Mouse (Mus musculus) stomach, postnatal 0 days (tissue): ENCODE data around the gene Khdc3. TPM values are rescaled to one million over a fixed set of nuclear protein-coding genes. Genes with fewer than 3 reads are reported as not detected.
A peak's percentile ranks its signal among the peaks of the same experiment; 100 is the strongest.
"Not testable (repeated sequence)": the region's sequence is repeated elsewhere in the genome, so short reads cannot be mapped to it uniquely, and the experiment has no call there.

Experiments
- ATAC-seq: fragments of 200-750 bp; cut with Nextera tagmentation; 2 replicates; pipeline ENCODE4 v1.8.0; 2017; ENCODE audit not compliant: low FRiP score, low TSS enrichment
- DNase-seq: peaks from one replicate; pipeline ENCODE4 v3.0.0-alpha.2; 2016; ENCODE audit warnings: low spot score
- H3K27ac ChIP-seq: fragments of 300-500 bp; sonication (generic); replicated peaks from 2 replicates; pipeline ENCODE4 v1.5.1; 2014; ENCODE audit warnings: mild to moderate bottlenecking, control low read depth
- H3K27me3 ChIP-seq: fragments of 300-500 bp; sonication (generic); 2 replicates; pipeline ENCODE4 v1.6.1; 2014; ENCODE audit warnings: low read length; ENCODE audit not compliant: control insufficient read depth, insufficient read depth
- H3K36me3 ChIP-seq: fragments of 300-500 bp; sonication (generic); 2 replicates; pipeline ENCODE4 v1.6.1; 2014; ENCODE audit warnings: low read length, mixed read lengths; ENCODE audit not compliant: control insufficient read depth, insufficient read depth
- H3K4me1 ChIP-seq: fragments of 300-500 bp; sonication (generic); replicated peaks from 2 replicates; pipeline ENCODE4 v1.6.1; 2014; ENCODE audit warnings: antibody characterized with exemption; ENCODE audit not compliant: control insufficient read depth, insufficient read depth
- H3K4me2 ChIP-seq: fragments of 300-500 bp; sonication (generic); replicated peaks from 2 replicates; pipeline ENCODE4 v1.6.1; 2014; ENCODE audit warnings: low read depth, mild to moderate bottlenecking, control low read depth, moderate library complexity
- H3K4me3 ChIP-seq: fragments of 300-500 bp; sonication (generic); 2 replicates; pipeline ENCODE4 v1.5.1; 2014; ENCODE audit warnings: low read depth, low read length, control low read depth
- H3K9ac ChIP-seq: fragments of 300-500 bp; sonication (generic); 2 replicates; pipeline ENCODE4 v1.6.1; 2014; ENCODE audit warnings: mild to moderate bottlenecking, low read length, control low read depth, mixed read lengths
- H3K9me3 ChIP-seq: fragments of 300-500 bp; sonication (generic); 2 replicates; pipeline ENCODE4 v1.6.1; 2016; ENCODE audit warnings: low read length; ENCODE audit not compliant: control insufficient read depth
- CTCF ChIP-seq: IDR thresholded peaks from 2 replicates; pipeline ENCODE4 v1.5.1; 2016; ENCODE audit warnings: antibody characterized with exemption, low read depth, mild to moderate bottlenecking, moderate library complexity
- EP300 ChIP-seq: optimal IDR thresholded peaks from 2 replicates; pipeline ENCODE3; 2016; ENCODE audit warnings: antibody characterized with exemption
- WGBS: fragments of 180-500 bp; shearing (Covaris S2); extraction: QIAGEN DNeasy Blood & Tissue Kit; methylation state at CpG from one replicate; pipeline ENCODE4 v1.1.7; 2014; 5-methylcytosine and 5-hydroxymethylcytosine counted together
- polyA plus RNA-seq: library from polyadenylated mRNA; unstranded; fragments of >200 nt; fragmentation: Nextera tagmentation; extraction: Ambion mirVana; gene quantifications from 2 replicates; pipeline ENCODE4 v1.2.1, GENCODE M21; 2015

The Khdc3 gene
- polyA plus RNA-seq, 1 experiment from 2014 or later, result not detected

GRCm38 (mm10) chr9:73103880-73104198 is 2.2 kb downstream of the Khdc3 start:
- no peak; the same call in none of the 2 replicates for ATAC-seq

GRCm38 (mm10) chr9:73105141-73105540 is 3.5 kb downstream of the Khdc3 start:
- WGBS, result 67% methylated on average over 1 of the region's 1 CpGs
- Histone ChIP-seq H3K36me3 (no peaks in the 10 kb centered on the region), H3K9me3 (no peaks in the 10 kb centered on the region), H3K4me2 (no peak overlapping the region), H3K4me3 (no peak overlapping the region), H3K4me1 (0 out of 2 replicates have a peak, but pooled peaks cover 3% of the 10 kb centered on the region), H3K9ac (no peak overlapping the region), H3K27me3 (no peaks in the 10 kb centered on the region), H3K27ac (no peak overlapping the region)
- TF ChIP-seq EP300 (no peak), CTCF (no peak)
- no peak for ATAC-seq
- no peak for DNase-seq

More at GRCm38 (mm10) chr9:73103880-73104198, 2.2 kb downstream of the Khdc3 start:
- Histone ChIP-seq H3K4me2 (peak overlapping the region; percentile 71), H3K36me3 (no peaks in the 10 kb centered on the region), H3K9ac (peak overlapping the region; percentile 47), H3K4me3 (peak overlapping the region; percentile 40), H3K9me3 (no peaks in the 10 kb centered on the region), H3K27ac (no peak overlapping the region), H3K4me1 (0 out of 2 replicates have a peak, but pooled peaks cover 3% of the 10 kb centered on the region), H3K27me3 (no peaks in the 10 kb centered on the region)
- TF ChIP-seq EP300, result no peak
- TF ChIP-seq CTCF, result no peak
- 26% methylated on average over 5 of the region's 5 CpGs for WGBS
- DNase-seq, result no peak

GRCm38 (mm10) chr9:73105771-73106170 is 4.1 kb downstream of the Khdc3 start:
- ATAC-seq (no peak), DNase-seq (no peak)
- H3K27me3 ChIP-seq, result no peaks in the 10 kb centered on the region

GRCm38 (mm10) chr9:73112919-73113906 is 11.6 kb downstream of the Khdc3 start, which contains the start of gene Rsl24d1:
Rsl24d1 (plus strand) TSS chr9:73113426.
- Histone ChIP-seq H3K27ac (peak within 1 kb of the TSS; percentile 78), H3K4me2 (peak within 1 kb of the TSS; percentile 74), H3K36me3 (peaks cover 2% of the 10 kb centered on the region; the same call in 1 of the 2 replicates), H3K9ac (peak within 1 kb of the TSS; percentile 83), H3K9me3 (no peaks in the 10 kb centered on the region), H3K27me3 (no peaks in the 10 kb centered on the region), H3K4me3 (peak within 1 kb of the TSS; percentile 72), H3K4me1 (no peaks in the 10 kb centered on the region)
- TF ChIP-seq CTCF (no peak), EP300 (no peak)
- ATAC-seq (peak; percentile 97), DNase-seq (peak; percentile 84)
- under 1% methylated on average over 64 of the region's 64 CpGs for WGBS

More at GRCm38 (mm10) chr9:73105771-73106170, 4.1 kb downstream of the Khdc3 start:
- H3K4me1 ChIP-seq, result 0 out of 2 replicates have a peak, but pooled peaks cover 3% of the 10 kb centered on the region
- H3K36me3 ChIP-seq, result no peaks in the 10 kb centered on the region
- H3K9ac ChIP-seq, result no peak overlapping the region
- no peak overlapping the region for H3K27ac ChIP-seq
- no peak overlapping the region for H3K4me3 ChIP-seq
- no peaks in the 10 kb centered on the region for H3K9me3 ChIP-seq
- no peak for TF ChIP-seq EP300
- no peak for TF ChIP-seq CTCF
- no peak overlapping the region for H3K4me2 ChIP-seq

GRCm38 (mm10) chr9:73116704-73117103 is 15.1 kb downstream of the Khdc3 start:
- WGBS, result 74% methylated on average over 5 of the region's 6 CpGs
- H3K27ac ChIP-seq, H3K4me1 ChIP-seq, H3K4me2 ChIP-seq, H3K9me3 ChIP-seq, ATAC-seq, H3K4me3 ChIP-seq, DNase-seq, H3K27me3 ChIP-seq, H3K9ac ChIP-seq: not testable (repeated sequence)
- H3K36me3 ChIP-seq, result peaks cover 12% of the 10 kb centered on the region; the same call in 1 of the 2 replicates

- Histone ChIP-seq H3K4me2 (no peak overlapping the region), H3K36me3 (peaks cover 12% of the 10 kb centered on the region; the same call in 1 of the 2 replicates), H3K9ac (no peak overlapping the region), H3K27me3 (no peaks in the 10 kb centered on the region), H3K27ac (no peak overlapping the region), H3K9me3 (no peaks in the 10 kb centered on the region), H3K4me3 (no peak overlapping the region), H3K4me1 (no peaks in the 10 kb centered on the region)
- WGBS, result 80% methylated on average over 4 of the region's 4 CpGs
- no peak for ATAC-seq
- DNase-seq, result no peak
- TF ChIP-seq CTCF, result peak; percentile 56
- no peak for TF ChIP-seq EP300
Observed at GRCm38 (mm10) chr9:73118012-73118411, 16.4 kb downstream of the Khdc3 start.
